Mouse (Mus musculus) heart, adult 2 months (tissue): ENCODE results near the gene Gm43552.

Experiments used
- CTCF ChIP-seq: fragments of 200-600 bp; IDR thresholded peaks from 2 replicates; pipeline ENCODE4 v1.8.1; 2022; ENCODE audit warnings: antibody characterized with exemption, mild to moderate bottlenecking, moderate library complexity
- EP300 ChIP-seq: fragments of 200-500 bp; IDR thresholded peaks from 2 replicates; pipeline ENCODE4 v1.6.1; 2011; ENCODE audit warnings: low read depth, low read length, control low read depth; ENCODE audit not compliant: insufficient read depth

DNA sequence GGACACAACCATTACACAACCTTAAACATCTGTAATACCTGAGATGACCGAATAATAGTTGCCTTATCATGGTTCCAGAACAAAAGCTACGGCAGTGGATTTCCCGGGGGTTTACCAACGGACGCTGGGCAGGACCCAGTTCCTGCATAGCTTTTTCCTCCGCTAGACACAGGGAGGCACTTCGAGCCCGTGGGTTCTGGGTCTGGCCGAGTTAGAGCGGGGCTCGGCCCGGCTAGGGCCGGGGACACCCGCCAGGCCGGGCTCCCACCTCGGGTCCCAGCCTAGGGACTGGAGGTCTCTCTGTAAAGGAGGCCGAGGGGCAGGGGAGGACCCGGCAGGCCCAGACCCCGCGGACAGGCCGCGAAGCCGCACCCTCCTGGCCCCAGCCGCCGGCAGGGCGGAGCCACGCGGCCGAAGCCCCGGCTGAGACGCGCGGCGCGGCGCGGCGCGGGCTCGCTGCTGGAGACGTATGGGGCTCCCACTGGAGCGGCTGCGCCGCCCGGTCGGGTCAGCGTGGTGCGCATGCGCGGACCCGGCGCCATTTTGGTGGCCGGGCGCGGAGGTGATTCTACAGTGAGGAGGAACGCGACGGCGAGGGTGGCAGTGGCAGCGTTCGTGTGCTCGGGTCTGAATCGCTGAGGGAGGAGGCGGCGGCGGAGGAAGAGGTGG, 44.3 kb upstream of the Gm43552 start, which contains the start of the genes Smim14 and Ube2k:
- TF ChIP-seq EP300: no peak
- TF ChIP-seq CTCF: peak; percentile 52
